Mouse (Mus musculus) midbrain, embryonic 11.5 days (tissue): ENCODE measurements around the gene Gls2. TPM values are rescaled to one million over a fixed set of nuclear protein-coding genes. Genes with fewer than 3 reads are reported as not detected.
A peak's percentile ranks its signal among the peaks of the same experiment; 100 is the strongest.

ENCODE experiments used
- ATAC-seq: fragments of 200-750 bp; cut with Nextera tagmentation; 2 replicates; pipeline ENCODE4 v1.8.0; 2017; ENCODE audit warnings: moderate TSS enrichment, moderate library complexity; ENCODE audit not compliant: low FRiP score
- DNase-seq: peaks from one replicate; pipeline ENCODE4 v3.0.0; 2015; ENCODE audit warnings: low spot score; ENCODE audit errors: missing footprints
- H3K27ac ChIP-seq: fragments of 300-500 bp; sonication (generic); 2 replicates; pipeline ENCODE4 v1.5.1; 2014; ENCODE audit warnings: low read depth, low read length
- H3K27me3 ChIP-seq: fragments of 300-500 bp; sonication (generic); 2 replicates; pipeline ENCODE4 v1.6.1; 2014; ENCODE audit warnings: mild to moderate bottlenecking, low read length, moderate library complexity, mixed read lengths; ENCODE audit not compliant: control insufficient read depth, insufficient read depth
- H3K36me3 ChIP-seq: fragments of 300-500 bp; sonication (generic); 2 replicates; pipeline ENCODE4 v1.6.1; 2014; ENCODE audit warnings: mild to moderate bottlenecking, low read length, moderate library complexity, mixed read lengths; ENCODE audit not compliant: control insufficient read depth, insufficient read depth
- H3K4me1 ChIP-seq: fragments of 300-500 bp; sonication (generic); 2 replicates; pipeline ENCODE4 v1.6.1; 2014; ENCODE audit warnings: low read length; ENCODE audit not compliant: control insufficient read depth, insufficient read depth
- H3K4me2 ChIP-seq: fragments of 300-500 bp; sonication (generic); 2 replicates; pipeline ENCODE4 v1.6.1; 2014; ENCODE audit warnings: mild to moderate bottlenecking, moderate library complexity
- H3K4me3 ChIP-seq: fragments of 300-500 bp; sonication (generic); 2 replicates; pipeline ENCODE4 v1.5.1; 2014; ENCODE audit warnings: low read depth, low read length
- H3K9ac ChIP-seq: fragments of 300-500 bp; sonication (generic); 2 replicates; pipeline ENCODE4 v1.6.1; 2014; ENCODE audit warnings: low read length
- H3K9me3 ChIP-seq: fragments of 300-500 bp; sonication (generic); 2 replicates; pipeline ENCODE4 v1.6.1; 2016; ENCODE audit warnings: low read length; ENCODE audit not compliant: control insufficient read depth
- WGBS: fragments of 180-500 bp; shearing (Covaris S2); extraction: QIAGEN DNeasy Blood & Tissue Kit; methylation state at CpG from one replicate; pipeline ENCODE4 v1.1.7; 2014; 5-methylcytosine and 5-hydroxymethylcytosine counted together
- polyA plus RNA-seq: library from polyadenylated mRNA; unstranded; fragments of >200 nt; fragmentation: Nextera tagmentation; extraction: Ambion mirVana; gene quantifications from 2 replicates; pipeline ENCODE4 v1.2.1, GENCODE M21; 2014

Gene Gls2
- polyA plus RNA-seq, 1 experiment from 2014 or later = 0.82 TPM

DNA sequence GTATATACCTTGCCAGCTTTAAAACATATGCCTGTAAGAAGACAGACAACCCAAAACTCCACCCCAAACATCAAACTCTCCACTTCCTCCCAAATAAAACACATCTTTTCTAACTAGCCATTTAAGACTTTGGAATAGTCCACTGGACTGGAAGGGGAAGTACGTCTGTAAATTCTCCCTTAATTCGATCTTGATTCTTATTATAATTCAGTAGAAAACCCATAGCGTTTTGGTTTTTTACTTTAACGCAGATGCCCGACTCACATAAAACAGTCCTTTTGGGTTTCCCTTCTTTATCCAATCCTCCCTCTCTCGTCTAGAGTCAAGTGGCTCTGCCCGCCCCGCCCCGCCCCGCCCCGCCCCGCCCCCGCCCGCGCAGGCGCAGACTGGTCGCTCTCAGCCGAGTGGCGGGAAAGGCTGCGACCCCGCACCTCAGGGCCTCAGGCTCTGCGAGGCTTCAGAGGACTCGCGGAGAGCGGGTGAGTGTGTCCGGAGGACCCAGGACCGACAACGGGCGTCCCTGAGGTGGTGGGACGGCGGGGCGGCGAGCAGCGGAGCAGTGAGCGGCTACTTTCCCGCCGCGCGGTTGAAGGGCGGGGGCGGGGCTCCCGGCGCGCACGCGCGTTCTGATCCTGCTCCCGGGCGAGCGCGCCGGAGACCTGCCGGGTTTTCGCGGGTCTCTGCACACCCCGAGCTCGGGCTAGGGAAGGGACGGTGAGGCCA, 37.6 kb downstream of the Gls2 start, which contains the start of gene Timeless:
Gene Timeless (plus strand): TSS at position 369 of the 723 bp plus-strand sequence.
- Histone ChIP-seq H3K27ac (peak within 1 kb of the TSS; percentile 84), H3K4me1 (peaks cover 8% of the 10 kb centered on the region), H3K9ac (peak within 1 kb of the TSS; percentile 72), H3K27me3 (no peaks in the 10 kb centered on the region), H3K9me3 (no peaks in the 10 kb centered on the region), H3K4me2 (peak within 1 kb of the TSS; percentile 43), H3K36me3 (no peaks in the 10 kb centered on the region), H3K4me3 (peak within 1 kb of the TSS; percentile 53)
- under 1% methylated on average over 57 of the region's 58 CpGs for WGBS
- ATAC-seq (peak; percentile 92), DNase-seq (peak; percentile 99)

DNA sequence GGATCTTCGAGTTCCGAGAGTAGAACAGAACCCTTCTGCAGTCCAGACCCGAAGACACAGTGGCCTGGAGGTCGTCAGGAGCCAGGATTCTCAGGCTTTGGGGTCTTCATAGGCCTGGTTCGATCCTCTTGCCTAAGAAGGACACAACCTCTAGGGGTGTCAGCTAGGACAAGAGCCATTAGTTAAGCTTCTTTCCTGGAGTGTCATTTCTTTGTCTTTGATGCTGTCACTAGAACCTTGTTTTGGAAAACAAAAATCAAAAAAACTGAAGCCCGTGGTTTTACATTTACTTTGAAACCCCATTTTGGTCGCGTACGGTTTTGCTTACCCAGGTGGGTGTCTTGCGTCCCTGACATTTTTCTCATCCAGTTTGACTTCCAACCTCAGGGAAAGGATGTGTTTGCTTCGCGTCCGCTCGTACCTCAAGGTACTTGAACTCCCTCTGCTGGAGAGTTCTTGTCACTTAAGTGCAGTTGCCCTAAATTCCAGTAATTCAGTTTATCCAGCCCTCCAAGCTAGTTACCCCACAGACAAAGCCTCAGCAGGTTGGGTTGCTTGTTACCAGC, 38.2 kb downstream of the Gls2 start:
- peaks cover 8% of the 10 kb centered on the region for H3K4me1 ChIP-seq
- H3K4me2 ChIP-seq = peak overlapping the region; percentile 43
- DNase-seq (no peak), ATAC-seq (peak; percentile 76)
- no peaks in the 10 kb centered on the region for H3K9me3 ChIP-seq
- H3K36me3 ChIP-seq = no peaks in the 10 kb centered on the region
- peak overlapping the region; percentile 53 for H3K4me3 ChIP-seq
- no peaks in the 10 kb centered on the region for H3K27me3 ChIP-seq
- H3K9ac ChIP-seq = peak overlapping the region; percentile 72
- peak overlapping the region; percentile 84 for H3K27ac ChIP-seq
- under 1% methylated on average over 14 of the region's 14 CpGs for WGBS

DNA sequence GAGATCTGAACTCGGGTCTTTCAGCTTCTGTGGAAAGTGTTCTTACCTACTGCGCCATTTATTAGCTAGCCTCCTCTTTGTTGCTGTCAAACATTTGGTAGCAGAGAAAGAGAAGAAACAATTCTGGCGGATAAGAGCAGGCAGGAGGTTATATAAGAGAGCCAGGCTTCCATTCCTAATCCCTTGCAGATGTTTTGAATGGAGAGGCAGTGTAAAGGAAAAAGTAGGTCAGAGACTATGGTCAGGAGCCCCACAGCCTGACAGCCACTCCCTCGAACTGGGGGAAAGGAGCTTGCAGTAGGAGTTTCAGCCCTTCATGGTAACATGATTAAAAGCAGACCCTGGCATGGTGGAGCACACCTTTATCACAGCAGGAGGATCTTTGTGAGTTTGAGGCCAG, 42.1 kb downstream of the Gls2 start:
- DNase-seq (no peak), ATAC-seq (no peak)
- H3K4me3 ChIP-seq = no peak overlapping the region
- no peaks in the 10 kb centered on the region for H3K27me3 ChIP-seq
- no peaks in the 10 kb centered on the region for H3K9me3 ChIP-seq
- H3K36me3 ChIP-seq = peaks cover 9% of the 10 kb centered on the region
- H3K4me2 ChIP-seq = no peak overlapping the region
- WGBS = 54% methylated on average over 4 of the region's 4 CpGs
- H3K9ac ChIP-seq = no peak overlapping the region
- peaks cover 3% of the 10 kb centered on the region for H3K4me1 ChIP-seq
- H3K27ac ChIP-seq = no peak overlapping the region

DNA sequence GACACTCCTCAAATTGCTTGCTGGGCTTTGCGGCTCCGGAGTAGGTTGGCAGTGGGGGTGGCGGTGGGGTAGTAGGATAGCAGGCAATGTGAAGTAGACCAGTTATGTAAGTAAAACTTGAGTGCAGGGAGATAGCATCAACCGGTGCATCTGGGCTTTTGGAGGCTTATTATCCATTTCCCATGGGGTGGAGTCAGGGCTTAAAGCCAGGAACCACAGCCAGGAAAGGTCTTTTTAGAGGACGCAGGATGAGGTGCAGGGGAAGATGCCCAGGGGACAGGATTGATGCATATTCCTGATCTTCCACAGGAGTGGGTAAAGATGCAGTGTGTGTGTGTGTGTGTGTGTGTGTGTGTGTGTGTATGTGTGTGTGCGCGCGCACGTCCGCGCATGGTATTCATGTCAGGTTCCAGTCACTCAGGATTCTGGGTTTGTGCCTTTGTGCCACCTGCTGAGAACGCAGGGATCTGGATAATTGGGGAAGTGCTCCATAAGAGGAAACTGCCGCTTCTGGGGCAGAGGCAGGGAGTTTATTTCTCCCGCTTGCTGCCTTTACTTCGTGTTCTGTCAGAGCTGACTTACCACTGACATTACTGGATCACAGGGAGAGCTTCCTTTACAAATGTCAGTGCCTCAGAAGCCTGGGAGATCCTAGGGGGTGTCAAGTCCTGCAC, 43.7 kb downstream of the Gls2 start:
- DNase-seq (no peak), ATAC-seq (no peak)
- no peak overlapping the region for H3K4me2 ChIP-seq
- H3K27me3 ChIP-seq = no peaks in the 10 kb centered on the region
- WGBS = 86% methylated on average over 15 of the region's 15 CpGs
- H3K4me3 ChIP-seq = no peak overlapping the region
- H3K9ac ChIP-seq = no peak overlapping the region
- H3K27ac ChIP-seq = no peak overlapping the region
- H3K9me3 ChIP-seq = no peaks in the 10 kb centered on the region
- H3K4me1 ChIP-seq = peaks cover under 1% of the 10 kb centered on the region; the same call in 1 of the 2 replicates
- H3K36me3 ChIP-seq = peaks cover 15% of the 10 kb centered on the region

DNA sequence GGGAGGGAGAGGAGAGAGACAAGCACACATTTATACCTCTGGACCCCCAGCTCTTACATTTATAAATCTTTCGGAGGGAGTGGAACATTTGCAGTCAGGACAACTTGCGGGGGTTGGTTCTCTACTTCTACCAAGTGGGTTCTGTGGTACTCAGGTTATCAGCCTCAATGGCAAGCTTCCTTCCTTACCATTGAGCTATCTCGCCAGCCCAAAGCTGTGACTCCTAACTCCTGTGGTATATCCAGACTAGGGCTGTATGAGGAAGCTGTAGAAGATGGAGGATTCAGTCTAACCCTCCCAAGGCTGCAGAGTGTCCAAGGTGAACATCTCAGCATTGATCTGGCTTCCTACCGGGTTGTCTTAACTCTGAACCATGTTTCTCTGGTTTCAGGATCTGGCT, 44.9 kb downstream of the Gls2 start:
- H3K4me3 ChIP-seq = no peak overlapping the region
- peaks cover 20% of the 10 kb centered on the region for H3K36me3 ChIP-seq
- H3K27ac ChIP-seq = no peak overlapping the region
- WGBS = 97% methylated on average over 4 of the region's 4 CpGs
- H3K4me2 ChIP-seq = no peak overlapping the region
- ATAC-seq (no peak), DNase-seq (no peak)
- no peaks in the 10 kb centered on the region for H3K4me1 ChIP-seq
- no peak overlapping the region for H3K9ac ChIP-seq
- no peaks in the 10 kb centered on the region for H3K27me3 ChIP-seq
- H3K9me3 ChIP-seq = no peaks in the 10 kb centered on the region

DNA sequence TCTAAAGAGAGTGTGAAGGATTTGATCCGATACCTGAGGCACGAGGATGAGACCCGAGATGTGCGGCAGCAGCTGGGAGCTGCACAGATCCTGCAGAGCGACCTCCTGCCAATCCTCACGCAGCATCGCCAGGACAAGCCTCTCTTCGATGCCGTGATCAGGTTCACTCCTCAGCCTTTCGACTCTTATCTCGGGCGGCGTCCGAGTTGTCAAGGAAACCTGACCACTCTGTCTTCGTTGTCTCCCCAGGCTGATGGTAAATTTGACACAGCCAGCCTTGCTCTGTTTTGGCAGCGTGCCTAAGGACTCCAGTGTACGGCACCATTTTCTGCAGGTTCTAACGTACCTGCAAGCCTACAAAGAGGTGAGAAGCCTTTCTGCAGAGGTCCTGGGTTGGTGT, 45.9 kb downstream of the Gls2 start:
- H3K9me3 ChIP-seq = no peaks in the 10 kb centered on the region
- H3K4me1 ChIP-seq = no peaks in the 10 kb centered on the region
- H3K27me3 ChIP-seq = no peaks in the 10 kb centered on the region
- peaks cover 25% of the 10 kb centered on the region for H3K36me3 ChIP-seq
- DNase-seq (no peak), ATAC-seq (no peak)
- H3K4me2 ChIP-seq = no peak overlapping the region
- no peak overlapping the region for H3K9ac ChIP-seq
- no peak overlapping the region for H3K27ac ChIP-seq
- no peak overlapping the region for H3K4me3 ChIP-seq
- WGBS = 93% methylated on average over 18 of the region's 18 CpGs

DNA sequence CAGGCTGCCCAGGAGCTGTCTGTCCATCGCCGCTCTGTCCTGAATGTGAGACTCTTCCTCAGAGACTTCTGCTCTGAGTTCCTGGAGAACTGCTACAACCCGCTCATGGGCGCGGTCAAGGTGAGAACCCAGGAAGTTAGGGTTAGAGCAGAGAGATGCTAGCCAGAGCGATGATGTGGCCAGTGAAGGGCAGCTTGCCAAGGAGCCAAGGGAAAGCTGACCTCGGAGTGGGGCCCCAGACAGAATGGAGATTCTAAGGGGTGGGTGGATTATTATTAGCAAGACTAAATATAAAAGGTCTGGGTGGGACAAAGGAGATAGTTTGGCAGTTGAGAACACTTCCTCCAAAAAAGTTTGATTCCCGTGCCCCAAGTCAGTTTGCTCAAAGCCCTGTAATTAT, 49.0 kb downstream of the Gls2 start:
- 97% methylated on average over 8 of the region's 8 CpGs for WGBS
- no peaks in the 10 kb centered on the region for H3K27me3 ChIP-seq
- no peak overlapping the region for H3K4me2 ChIP-seq
- no peak overlapping the region for H3K9ac ChIP-seq
- ATAC-seq (no peak), DNase-seq (no peak)
- H3K27ac ChIP-seq = no peak overlapping the region
- H3K4me1 ChIP-seq = no peaks in the 10 kb centered on the region
- no peaks in the 10 kb centered on the region for H3K9me3 ChIP-seq
- H3K36me3 ChIP-seq = peaks cover 42% of the 10 kb centered on the region
- H3K4me3 ChIP-seq = no peak overlapping the region

DNA sequence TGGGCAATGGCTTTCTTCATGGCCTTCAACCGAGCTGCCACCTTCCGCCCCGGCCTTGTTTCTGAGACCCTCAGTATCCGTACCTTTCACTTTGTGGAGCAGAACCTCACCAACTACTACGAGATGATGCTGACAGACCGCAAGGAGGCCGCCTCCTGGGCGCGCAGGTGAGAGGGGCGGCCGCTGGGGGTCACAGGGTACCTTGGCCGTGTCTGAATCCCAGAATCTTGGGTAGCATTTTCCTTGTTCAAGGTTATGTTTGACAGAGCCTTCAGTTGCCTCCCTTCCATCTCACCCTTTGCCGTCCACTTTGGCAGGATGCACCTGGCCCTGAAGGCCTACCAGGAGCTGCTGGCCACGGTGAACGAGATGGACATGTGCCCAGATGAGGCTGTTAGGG, 49.9 kb downstream of the Gls2 start:
- 95% methylated on average over 15 of the region's 15 CpGs for WGBS
- peaks cover 42% of the 10 kb centered on the region for H3K36me3 ChIP-seq

More for the DNA sequence above, 49.9 kb downstream of the Gls2 start:
- ATAC-seq = no peak
- Histone ChIP-seq H3K27ac (no peak overlapping the region), H3K4me2 (no peak overlapping the region), H3K9ac (no peak overlapping the region), H3K27me3 (no peaks in the 10 kb centered on the region), H3K4me1 (no peaks in the 10 kb centered on the region), H3K4me3 (no peak overlapping the region), H3K9me3 (no peaks in the 10 kb centered on the region)
- no peak for DNase-seq
